Mouse (Mus musculus) urinary bladder, postnatal 14 days (tissue): ENCODE measurements around the gene Gfm1.

ENCODE experiments used
- DNase-seq: peaks from one replicate; pipeline ENCODE4 v3.0.0; 2021; ENCODE audit warnings: low spot score

The Gfm1 gene

DNA sequence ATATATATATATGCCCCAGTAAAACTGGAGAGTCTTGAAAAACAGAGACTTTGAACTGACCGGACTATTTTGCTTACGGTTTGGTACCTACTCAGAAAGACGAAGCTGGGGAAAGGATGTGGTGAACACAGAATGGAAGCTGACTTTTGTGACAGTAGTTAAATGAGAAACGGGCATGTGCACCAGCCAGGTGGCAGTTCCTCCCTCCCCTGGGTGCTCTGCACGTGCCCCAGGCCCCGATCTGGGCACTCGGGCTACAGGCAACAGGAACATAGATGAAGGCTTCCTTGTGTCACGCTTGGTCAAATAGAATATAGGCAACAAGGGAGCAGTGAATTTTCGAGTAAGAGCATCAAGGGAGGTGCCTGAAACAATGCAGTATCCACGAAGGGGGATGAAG lies 66.4 kb downstream of the Gfm1 start:
- DNase-seq: no peak

DNA sequence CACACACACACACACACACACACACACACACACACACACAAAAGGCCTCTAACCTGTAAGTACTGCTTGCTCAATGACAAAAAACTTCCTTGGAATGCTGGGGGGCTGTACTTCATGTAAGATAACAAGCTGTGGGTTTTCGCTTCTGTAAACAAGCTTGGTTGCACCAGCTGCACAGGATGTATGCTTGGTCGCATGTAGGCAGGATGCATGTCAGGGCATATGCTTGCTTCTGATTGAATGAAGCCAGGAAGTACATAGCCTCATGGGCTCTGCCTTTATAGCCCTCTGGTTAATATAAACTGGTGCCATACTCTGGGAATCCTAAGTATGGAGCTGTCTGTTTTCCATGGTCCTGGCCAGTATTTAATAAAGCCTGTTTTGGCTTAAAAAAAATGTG lies 68.1 kb downstream of the Gfm1 start:
- DNase-seq: no peak

- no peak for DNase-seq
These were observed 69.0 kb downstream of the Gfm1 start for GRCm38 (mm10) chr3:67498773-67499405.

- no peak for DNase-seq
These were observed 69.5 kb downstream of the Gfm1 start for GRCm38 (mm10) chr3:67499406-67499791.

DNA sequence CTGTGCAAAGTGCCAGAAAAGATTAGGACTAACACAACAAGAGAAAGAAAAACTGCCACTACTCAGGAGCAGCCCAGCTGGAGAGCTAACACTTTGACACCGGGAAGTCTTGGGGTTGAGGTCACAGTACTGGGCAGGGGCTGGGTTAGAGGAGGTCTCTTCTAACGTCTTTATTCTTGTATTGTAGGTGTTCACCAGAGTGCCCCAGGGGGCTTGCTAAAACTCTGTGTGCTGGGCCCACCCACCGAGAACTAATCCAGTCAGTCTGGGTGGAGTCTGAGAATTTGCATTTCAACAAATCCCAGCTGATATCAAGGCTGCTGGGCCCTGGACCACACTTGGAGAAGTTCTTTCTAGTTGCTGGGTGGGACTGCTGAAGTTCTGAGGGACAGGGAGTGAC lies 74.0 kb downstream of the Gfm1 start:
- DNase-seq: no peak

- no peak for DNase-seq
These were observed 75.4 kb downstream of the Gfm1 start for GRCm38 (mm10) chr3:67505286-67505685.

GRCm38 (mm10) chr3:67508216-67508892 lies 78.5 kb downstream of the Gfm1 start:
- DNase-seq: no peak

DNA sequence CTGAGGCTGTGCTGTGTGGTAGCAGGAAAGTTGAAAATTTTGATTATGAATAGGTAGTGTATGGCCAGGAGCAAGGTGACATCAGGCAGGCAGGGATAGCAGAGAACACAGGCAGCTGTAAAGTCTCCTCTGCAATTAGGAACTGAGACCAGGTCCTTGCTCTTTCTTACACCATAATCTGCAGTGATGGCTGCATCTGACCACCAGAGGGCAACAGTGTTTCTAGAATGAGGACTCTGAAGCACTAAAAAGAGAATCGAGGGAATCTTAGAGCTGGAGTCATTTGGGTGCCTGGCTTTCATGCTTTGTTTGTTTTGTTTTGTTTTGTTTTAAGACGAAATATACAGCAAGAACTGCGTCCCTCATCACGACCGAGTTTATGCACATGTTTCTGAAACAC lies 82.9 kb downstream of the Gfm1 start:
- DNase-seq: peak; percentile 78

- peak; percentile 4 for DNase-seq
These were observed 84.9 kb downstream of the Gfm1 start for GRCm38 (mm10) chr3:67514801-67515273.

DNA sequence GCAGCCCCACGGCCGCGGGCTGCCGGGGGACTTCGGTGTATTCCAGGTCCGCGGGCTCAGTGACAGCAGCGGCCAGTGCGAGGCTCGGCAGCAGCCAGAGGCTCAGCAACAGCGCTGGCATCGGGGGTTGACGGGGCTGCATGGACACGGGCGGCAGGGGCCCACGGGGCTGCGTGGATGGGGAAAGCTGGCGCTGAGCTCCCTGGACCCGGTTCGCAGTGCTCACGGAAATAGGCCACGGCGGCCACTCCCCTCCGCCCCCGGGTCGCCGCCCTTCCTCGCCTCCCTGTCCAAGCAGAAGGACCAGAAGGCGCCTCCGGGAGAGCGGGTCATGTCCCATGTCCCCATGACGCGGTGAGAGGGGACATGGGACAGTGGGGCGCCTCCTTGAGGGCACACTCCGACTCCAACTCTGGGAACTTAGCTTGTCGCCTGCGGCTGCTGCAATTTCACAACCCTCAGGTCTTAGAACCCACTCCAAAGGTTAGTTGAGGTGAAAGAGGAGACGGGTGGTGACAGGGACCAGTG lies 85.4 kb downstream of the Gfm1 start, which contains the start of gene Rarres1:
Gene Rarres1, minus strand, starts transcription at position 250 of the 528 bp plus-strand sequence.
- peak; percentile 7 for DNase-seq

DNA sequence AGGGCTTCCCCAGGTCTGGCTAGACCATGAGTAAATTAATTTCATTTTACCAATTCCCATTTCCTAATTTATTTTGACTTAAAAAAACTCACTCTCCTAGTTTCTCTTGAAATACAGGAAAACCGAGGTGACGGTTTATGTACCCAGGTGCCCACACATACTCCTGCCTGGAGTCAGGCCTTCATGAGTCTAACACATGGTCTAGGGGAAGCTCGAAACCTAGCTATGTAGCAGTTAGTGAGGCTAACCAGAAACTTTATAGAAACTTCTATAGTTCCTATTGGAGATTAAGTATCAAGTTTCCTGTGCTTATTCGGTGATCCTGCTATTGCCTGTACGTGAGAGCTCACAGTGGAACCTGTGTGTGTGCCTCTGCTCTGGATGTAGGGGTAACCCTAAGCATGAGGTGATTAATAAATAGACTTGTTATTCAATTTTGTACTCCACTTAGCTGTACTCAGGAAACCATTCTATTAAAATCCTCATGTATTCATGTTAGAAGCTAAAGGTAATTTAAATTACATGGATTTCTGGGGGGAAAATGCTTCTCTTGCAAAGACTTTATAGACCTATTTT lies 90.8 kb downstream of the Gfm1 start:
- no peak for DNase-seq

DNA sequence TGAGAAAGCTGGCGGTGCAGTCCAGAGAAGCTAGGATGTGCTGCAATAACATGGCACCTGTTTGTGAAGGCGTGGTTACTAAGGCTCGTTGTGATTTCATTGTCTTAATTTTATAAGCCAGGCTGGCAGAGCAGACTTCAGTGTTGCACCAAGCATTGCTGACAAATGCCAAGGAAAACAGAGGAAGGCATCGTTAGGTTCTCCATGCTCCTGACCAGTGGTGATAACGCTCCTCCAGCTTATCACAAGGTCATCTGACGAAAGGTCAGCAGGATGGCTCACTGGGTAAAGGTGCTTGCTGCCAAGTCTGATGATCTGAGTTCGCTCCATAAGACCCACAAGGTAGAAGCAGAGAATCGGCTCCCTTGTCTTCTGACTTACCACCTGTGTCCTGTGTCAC lies 92.8 kb downstream of the Gfm1 start:
- no peak for DNase-seq

GRCm38 (mm10) chr3:67524768-67525167 lies 94.9 kb downstream of the Gfm1 start:
- DNase-seq: no peak
